Mouse (Mus musculus): ENCODE data around the gene Bcl11b. TPM values are rescaled to one million over a fixed set of nuclear protein-coding genes. Genes with fewer than 3 reads are reported as not detected.
A peak's percentile ranks its signal among the peaks of the same experiment; 100 is the strongest.

Bcl11b gene
- total and polyA plus RNA-seq, 2 experiments from 2014 or later: 70.1 to 122 TPM

- 16% methylated on average over 28 of the region's 28 CpGs for WGBS
- peak overlapping the region; percentile 72 for H3K27ac ChIP-seq (ENCODE audit: low read depth, low read length)
Measured at GRCm38 (mm10) chr12:107930611-107931350, 72.6 kb downstream of the Bcl11b start.

DNA sequence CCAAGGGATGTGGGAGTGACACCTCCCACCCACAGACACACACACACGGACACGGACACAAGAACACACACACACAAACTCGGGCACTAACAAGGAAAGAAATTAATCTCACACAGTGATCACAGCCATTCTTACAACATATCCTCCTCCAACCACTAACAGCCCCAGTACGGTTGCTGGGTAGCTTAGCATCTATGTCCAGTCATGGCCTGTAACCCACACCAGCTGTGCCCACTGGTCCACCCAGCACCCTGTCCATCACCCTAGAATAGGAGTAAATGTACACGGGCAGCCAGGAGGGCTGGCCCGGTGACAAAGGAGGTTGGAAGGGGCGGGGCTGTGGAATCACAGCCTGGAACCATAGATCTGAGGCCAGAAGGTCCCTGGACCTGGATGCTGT lies 74.5 kb downstream of the Bcl11b start:
- Histone ChIP-seq H3K27me3 (ENCODE audit: insufficient read depth, low read length) (no peaks in the 10 kb centered on the region), H3K36me3 (ENCODE audit: insufficient read depth) (no peaks in the 10 kb centered on the region), H3K9me3 (ENCODE audit: low read length) (no peaks in the 10 kb centered on the region), H3K4me2 (ENCODE audit: low read depth) (peak overlapping the region; percentile 50), H3K27ac (ENCODE audit: low read depth, low read length) (peak overlapping the region; percentile 83), H3K4me3 (ENCODE audit: low read depth, low read length) (peak overlapping the region; percentile 3; the same call in 1 of the 2 replicates), H3K4me1 (ENCODE audit: insufficient read depth) (peaks cover 51% of the 10 kb centered on the region), H3K9ac (peak overlapping the region; percentile 45)
- no peak for TF ChIP-seq CTCF (IDR thresholded peaks at IDR 0.05; ENCODE audit: low read depth)
- DNase-seq: no peak
- ATAC-seq: no peak
- WGBS: 20% methylated on average over 7 of the region's 7 CpGs

More at GRCm38 (mm10) chr12:107930611-107931350, 72.6 kb downstream of the Bcl11b start:
- no peaks in the 10 kb centered on the region for H3K27me3 ChIP-seq (ENCODE audit: insufficient read depth, low read length)
- H3K4me2 ChIP-seq (ENCODE audit: low read depth): peak overlapping the region; percentile 32
- peaks cover 62% of the 10 kb centered on the region for H3K4me1 ChIP-seq (ENCODE audit: insufficient read depth)
- H3K9ac ChIP-seq: peak overlapping the region; percentile 43; the same call in 1 of the 2 replicates
- no peaks in the 10 kb centered on the region for H3K9me3 ChIP-seq (ENCODE audit: low read length)
- H3K36me3 ChIP-seq (ENCODE audit: insufficient read depth): no peaks in the 10 kb centered on the region
- DNase-seq (peak; percentile 83), ATAC-seq (peak; percentile 16)
- peak overlapping the region; percentile 6 for H3K4me3 ChIP-seq (ENCODE audit: low read depth, low read length)
- no peak for TF ChIP-seq CTCF (IDR thresholded peaks at IDR 0.05; ENCODE audit: low read depth)

- peak; percentile 42; the same call in 1 of the 2 replicates for TF ChIP-seq CTCF (IDR thresholded peaks at IDR 0.05; ENCODE audit: low read depth)
- Histone ChIP-seq H3K4me3 (ENCODE audit: low read depth, low read length) (peak overlapping the region; percentile 3; the same call in 1 of the 2 replicates), H3K4me2 (ENCODE audit: low read depth) (peak overlapping the region; percentile 50), H3K9ac (peak overlapping the region; percentile 45), H3K36me3 (ENCODE audit: insufficient read depth) (no peaks in the 10 kb centered on the region), H3K4me1 (ENCODE audit: insufficient read depth) (peaks cover 52% of the 10 kb centered on the region), H3K9me3 (ENCODE audit: low read length) (no peaks in the 10 kb centered on the region), H3K27ac (ENCODE audit: low read depth, low read length) (peak overlapping the region; percentile 83), H3K27me3 (ENCODE audit: insufficient read depth, low read length) (no peaks in the 10 kb centered on the region)
- ATAC-seq (peak; percentile 46), DNase-seq (peak; percentile 68)
- 9% methylated on average over 15 of the region's 15 CpGs for WGBS
Measured at GRCm38 (mm10) chr12:107928464-107928901, 74.9 kb downstream of the Bcl11b start.

DNA sequence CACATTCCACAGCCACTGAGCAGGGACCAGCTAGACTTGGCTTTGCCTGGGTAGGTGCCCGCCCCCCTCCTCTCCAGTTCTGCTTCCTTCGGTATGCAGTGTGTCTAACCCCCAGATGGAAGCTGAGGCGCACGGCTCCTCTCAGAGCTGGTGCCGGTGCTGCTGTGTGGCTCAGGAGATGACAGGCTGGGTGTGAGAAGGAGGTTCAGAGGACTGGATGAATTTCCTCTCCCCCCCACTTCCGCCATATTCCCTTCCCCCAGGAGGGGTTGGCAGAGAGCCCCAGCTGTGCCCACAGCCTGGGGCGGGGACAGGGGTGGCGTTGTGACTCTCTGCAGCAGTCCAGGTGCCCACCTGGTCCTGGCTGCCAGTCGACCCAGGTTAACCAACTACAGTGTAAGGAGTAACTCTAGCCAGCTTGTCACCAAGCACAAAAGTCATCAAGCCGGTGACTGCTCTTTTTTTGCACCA lies 75.4 kb downstream of the Bcl11b start:
- ATAC-seq (peak; percentile 60), DNase-seq (peak; percentile 78)
- Histone ChIP-seq H3K36me3 (ENCODE audit: insufficient read depth) (no peaks in the 10 kb centered on the region), H3K4me2 (ENCODE audit: low read depth) (peak overlapping the region; percentile 50), H3K27ac (ENCODE audit: low read depth, low read length) (peak overlapping the region; percentile 83), H3K9me3 (ENCODE audit: low read length) (no peaks in the 10 kb centered on the region), H3K4me3 (ENCODE audit: low read depth, low read length) (peak overlapping the region; percentile 3; the same call in 1 of the 2 replicates), H3K27me3 (ENCODE audit: insufficient read depth, low read length) (no peaks in the 10 kb centered on the region), H3K9ac (peak overlapping the region; percentile 45), H3K4me1 (ENCODE audit: insufficient read depth) (peaks cover 52% of the 10 kb centered on the region)
- TF ChIP-seq CTCF (IDR thresholded peaks at IDR 0.05; ENCODE audit: low read depth): no peak
- WGBS: 19% methylated on average over 10 of the region's 10 CpGs

DNA sequence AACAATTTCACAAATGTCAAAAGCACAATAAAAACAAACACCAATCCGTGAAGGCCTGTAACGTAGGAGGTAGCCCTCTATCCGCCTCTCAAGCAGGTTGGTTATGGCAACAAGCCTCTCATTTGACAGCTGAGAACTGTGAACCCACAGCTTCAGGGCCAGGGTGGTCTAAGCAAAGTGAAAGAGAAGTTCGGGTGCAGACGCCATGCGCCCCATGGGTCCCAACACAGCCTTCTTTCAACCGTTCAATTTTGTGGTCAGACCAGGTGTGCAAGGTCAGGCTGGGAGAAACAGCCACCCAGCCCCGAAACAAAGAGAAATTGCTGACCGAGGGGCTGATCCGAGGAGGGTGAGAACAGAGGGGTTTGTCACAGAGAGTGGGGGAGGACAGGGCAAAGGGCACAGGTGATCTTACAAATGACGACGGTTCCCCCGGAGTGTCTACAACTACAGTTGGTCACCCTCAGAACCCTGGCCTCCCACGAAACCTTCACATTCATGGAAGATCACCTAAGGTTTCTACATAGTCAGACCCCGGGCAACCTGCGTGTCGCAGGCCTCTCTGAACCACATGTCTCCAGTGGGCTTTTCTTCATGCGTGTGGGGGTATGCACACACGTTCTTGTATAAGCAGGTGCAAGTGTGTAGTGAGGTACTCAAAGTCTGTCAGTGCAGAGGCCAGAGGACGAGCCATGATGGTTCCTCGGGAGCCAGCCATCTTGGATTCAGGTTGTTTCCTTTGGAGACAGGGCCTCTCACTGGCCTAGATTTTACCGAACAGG lies 77.1 kb downstream of the Bcl11b start:
- no peak overlapping the region for H3K4me2 ChIP-seq (ENCODE audit: low read depth)
- H3K4me3 ChIP-seq (ENCODE audit: low read depth, low read length): no peak overlapping the region
- no peak overlapping the region for H3K9ac ChIP-seq
- 0 out of 2 replicates have a peak overlapping the region, but pooled peaks have one; percentile 83 for H3K27ac ChIP-seq (ENCODE audit: low read depth, low read length)
- no peak for ATAC-seq
- DNase-seq: no peak
- peaks cover 45% of the 10 kb centered on the region for H3K4me1 ChIP-seq (ENCODE audit: insufficient read depth)
- no peaks in the 10 kb centered on the region for H3K36me3 ChIP-seq (ENCODE audit: insufficient read depth)
- H3K27me3 ChIP-seq (ENCODE audit: insufficient read depth, low read length): no peaks in the 10 kb centered on the region
- 91% methylated on average over 22 of the region's 22 CpGs for WGBS
- H3K9me3 ChIP-seq (ENCODE audit: low read length): no peaks in the 10 kb centered on the region
- TF ChIP-seq CTCF (IDR thresholded peaks at IDR 0.05; ENCODE audit: low read depth): no peak

- peaks cover 35% of the 10 kb centered on the region for H3K4me1 ChIP-seq (ENCODE audit: insufficient read depth)
- H3K9me3 ChIP-seq (ENCODE audit: low read length): no peaks in the 10 kb centered on the region
- DNase-seq (no peak), ATAC-seq (no peak)
- H3K4me2 ChIP-seq (ENCODE audit: low read depth): no peak overlapping the region
- no peak for TF ChIP-seq CTCF (IDR thresholded peaks at IDR 0.05; ENCODE audit: low read depth)
- H3K9ac ChIP-seq: no peak overlapping the region
- H3K27me3 ChIP-seq (ENCODE audit: insufficient read depth, low read length): no peaks in the 10 kb centered on the region
- no peak overlapping the region for H3K27ac ChIP-seq (ENCODE audit: low read depth, low read length)
- H3K4me3 ChIP-seq (ENCODE audit: low read depth, low read length): no peak overlapping the region
- WGBS: 81% methylated on average over 4 of the region's 4 CpGs
- H3K36me3 ChIP-seq (ENCODE audit: insufficient read depth): no peaks in the 10 kb centered on the region
Measured at GRCm38 (mm10) chr12:107924696-107925095, 78.7 kb downstream of the Bcl11b start.

All from forebrain, postnatal 0 days (tissue).